In genomic region chr7:113147391-113148332, GRCm38 (mm10) we compare ENCODE assay signal across 8 mouse cellular contexts. TPM values are rescaled to one million over a fixed set of nuclear protein-coding genes. Genes with fewer than 3 reads are reported as not detected.
DNase-seq lines count a peak whose midpoint lies in the region; TF ChIP-seq lines count a peak whose summit lies in the region.

No protein-coding gene starts in this region.

- TF ChIP-seq RAD21 in MEL (IDR thresholded peaks at IDR 0.05; ENCODE audit: low read depth, low read length): no peak

- H3K27me3 ChIP-seq in MEL (ENCODE audit: control insufficient read depth in 1 of 2, insufficient read depth in 2 of 2, low read length in 2 of 2): no peaks in the 10 kb centered on the region
- H3K27me3 ChIP-seq in forebrain, embryonic 10.5 days (ENCODE audit: poor library complexity, severe bottlenecking): peaks cover 27% of the 10 kb centered on the region

- H3K27ac ChIP-seq in MEL (ENCODE audit: control insufficient read depth, low read depth, low read length): no peak overlapping the region
- H3K27ac ChIP-seq in forebrain, embryonic 10.5 days: peak overlapping the region; percentile 83

- intact Hi-C loops in heart, postnatal 10 days (cut with DNase I): loop anchor here (2.0 to 10.0 kb wide), 3 partner anchors 103 to 447 kb away; no protein-coding TSS in a partner anchor

- TF ChIP-seq POLR2A in MEL (IDR thresholded peaks at IDR 0.05; ENCODE audit: control insufficient read depth in 1 of 2, insufficient read depth in 1 of 2, low read depth in 1 of 2, low read length in 2 of 2, poor library complexity in 1 of 2): no peak

- 16% methylated on average over 16 of the region's 16 CpGs for WGBS in forebrain, embryonic 10.5 days

- TF ChIP-seq EP300 in MEL (IDR thresholded peaks at IDR 0.05; ENCODE audit: low read depth in 1 of 2, low read length in 2 of 2): no peak

- peak; percentile 47 for DNase-seq in MEL (ENCODE audit: low read depth, low spot score)
- DNase-seq in brain, adult 2 months (ENCODE audit: low read depth, low spot score): peak; percentile 74
- peak; percentile 57 for DNase-seq in forebrain, embryonic 10.5 days (ENCODE audit: extremely low spot score, low spot score)
- DNase-seq in heart, postnatal 10 days: peak; percentile 74 to 75
- DNase-seq in retina, embryonic 14.5 days (ENCODE audit: low spot score): peak; percentile 59
- DNase-seq in lung, adult 18-20 months: no peak
- DNase-seq in liver: no peak
- no peak for DNase-seq in testis, postnatal 10 days (ENCODE audit: low spot score)

- H3K9me3 ChIP-seq in MEL (replicated peaks; ENCODE audit: insufficient read depth, low read length): no peaks in the 10 kb centered on the region
- no peaks in the 10 kb centered on the region for H3K9me3 ChIP-seq in forebrain, embryonic 10.5 days

- H3K36me3 ChIP-seq in MEL (ENCODE audit: control insufficient read depth in 1 of 2, insufficient read depth in 2 of 2, low read length in 2 of 2): no peaks in the 10 kb centered on the region
- no peaks in the 10 kb centered on the region for H3K36me3 ChIP-seq in forebrain, embryonic 10.5 days (replicated peaks)

- no peaks in the 10 kb centered on the region for H3K79me2 ChIP-seq in MEL (ENCODE audit: control insufficient read depth, insufficient read depth, low read length, poor library complexity)

- peaks cover 2 to 6% of the 10 kb centered on the region in 2 experiments; a peak in 1 of 4 replicates for H3K4me1 ChIP-seq in MEL (ENCODE audit: control insufficient read depth in 1 of 2, insufficient read depth in 2 of 2, low read length in 2 of 2)
- peaks cover 34% of the 10 kb centered on the region for H3K4me1 ChIP-seq in forebrain, embryonic 10.5 days

- H3K9ac ChIP-seq in MEL (ENCODE audit: control insufficient read depth, low read depth, low read length, poor library complexity, severe bottlenecking): no peak overlapping the region

- TF ChIP-seq CTCF in MEL (IDR thresholded peaks at IDR 0.05 in 2 of 3, conservative IDR thresholded peaks at IDR 0.05 in 1 of 3; ENCODE audit: control insufficient read depth in 1 of 3, insufficient read depth in 1 of 3, low read depth in 2 of 3, low read length in 3 of 3, poor library complexity in 1 of 3, severe bottlenecking in 1 of 3): no peak

- no peak overlapping the region for H3K4me3 ChIP-seq in MEL (ENCODE audit: control insufficient read depth in 1 of 2, insufficient read depth in 1 of 2, low read depth in 2 of 2, low read length in 2 of 2)
- H3K4me3 ChIP-seq in forebrain, embryonic 10.5 days: peak overlapping the region; percentile 28; the same call in 1 of the 2 replicates

TF ChIP-seq in MEL, 35 proteins besides CTCF, POLR2A, EP300 and RAD21:
- TF ChIP-seq ETS1 (IDR thresholded peaks at IDR 0.05; ENCODE audit: low read depth, low read length) (no peak), NRF1 (IDR thresholded peaks at IDR 0.05; ENCODE audit: insufficient read depth, low read depth, low read length, poor library complexity, severe bottlenecking) (no peak), ZC3H11A (IDR thresholded peaks at IDR 0.05; ENCODE audit: low read depth, low read length) (no peak), MAX (IDR thresholded peaks at IDR 0.05; ENCODE audit: low read length) (no peak), TAL1 (IDR thresholded peaks at IDR 0.05; ENCODE audit: low read length) (no peak), POLR2AphosphoS2 (IDR thresholded peaks at IDR 0.05; ENCODE audit: low read length) (no peak), UBTF (IDR thresholded peaks at IDR 0.05; ENCODE audit: borderline replicate concordance, insufficient read depth, low read depth, low read length) (no peak), CHD2 (IDR thresholded peaks at IDR 0.05; ENCODE audit: low read length) (no peak), RCOR1 (IDR thresholded peaks at IDR 0.05; ENCODE audit: low read depth, low read length) (no peak), SIN3A (IDR thresholded peaks at IDR 0.05; ENCODE audit: low read length) (no peak), NELFE (IDR thresholded peaks at IDR 0.05; ENCODE audit: low read depth, low read length) (no peak)

RNA-seq across cellular contexts. Expression of gene Arntl, which starts 59.6 kb away (rescaled TPM):
- 2.0 and 3.7 TPM in 2 replicates for total RNA-seq in MEL (2012; rRNA removed)
- polyA plus RNA-seq in MEL (2012; ENCODE audit: insufficient read depth in 1 of 2, insufficient read length in 2 of 2, low read depth in 1 of 2, low replicate concordance in 2 of 2, missing spikeins in 1 of 2): 1 to 10 TPM in 1 of 2 experiments, not detected in 1; 4.5 TPM
- polyA plus RNA-seq in forebrain, embryonic 10.5 days (2016; fragmentation: Nextera tagmentation; extraction: Ambion mirVana): 7.7 and 8.6 TPM in 2 replicates
- 10 to 100 TPM; 11.1 to 12.2 TPM for total RNA-seq in heart, postnatal 10 days (2021)

Comparison
In these comparisons a context has a peak if more than half of its experiments do, and no peak if none do; other contexts are left out.
1. DNase-seq: peak in MEL (single experiment), brain, adult 2 months (single experiment), forebrain, embryonic 10.5 days (single experiment), heart, postnatal 10 days (2 of 2) and retina, embryonic 14.5 days (single experiment); none in lung, adult 18-20 months (0 of 2), liver (single experiment) and testis, postnatal 10 days (single experiment).